Comparison of ENCODE assay signal across 9 mouse cellular contexts in genomic region chr7:67630817-67631216, GRCm38 (mm10). TPM values are rescaled to one million over a fixed set of nuclear protein-coding genes. Genes with fewer than 3 reads are reported as not detected.
DNase-seq lines count a peak whose midpoint lies in the region; ATAC-seq and TF ChIP-seq lines count a peak whose summit lies in the region.
"Had no signal": no experiment of that assay in that cellular context is flagged by ENCODE, and none has a peak within 500 bp of the region (broad histone marks: within the 10 kb centered on the region; RNA-seq: fewer than 3 reads in every experiment).

No protein-coding gene starts in this region.

- no peak for TF ChIP-seq POLR2A in thymus, adult 2 months (IDR thresholded peaks at IDR 0.05; ENCODE audit: control insufficient read depth, extremely low read depth, insufficient read depth, low read length, poor library complexity)

- no peak overlapping the region for H3K9ac ChIP-seq in embryonic facial prominence, embryonic 11.5 days (replicated peaks; ENCODE audit: low read length)
- no peak overlapping the region for H3K9ac ChIP-seq in kidney, postnatal 0 days (ENCODE audit: low read depth, low read length)
- no peak overlapping the region for H3K9ac ChIP-seq in liver, embryonic 16.5 days (ENCODE audit: low read depth, low read length)

- no peaks in the 10 kb centered on the region for H3K4me1 ChIP-seq in embryonic facial prominence, embryonic 11.5 days (ENCODE audit: control insufficient read depth, insufficient read depth, low read length)
- H3K4me1 ChIP-seq in kidney, postnatal 0 days (replicated peaks; ENCODE audit: insufficient read depth, low read length), result no peaks in the 10 kb centered on the region
- H3K4me1 ChIP-seq in liver, embryonic 16.5 days (ENCODE audit: control insufficient read depth, low read depth, low read length), result no peaks in the 10 kb centered on the region
- H3K4me1 ChIP-seq in thymus, adult 2 months (replicated peaks; ENCODE audit: control insufficient read depth, insufficient read depth, low read length), result no peaks in the 10 kb centered on the region

- H3K27ac ChIP-seq in embryonic facial prominence, embryonic 11.5 days (replicated peaks; ENCODE audit: low read depth, low read length), result no peak overlapping the region
- H3K27ac ChIP-seq in kidney, postnatal 0 days, result no peak overlapping the region
- H3K27ac ChIP-seq in liver, embryonic 16.5 days (ENCODE audit: low read length), result no peak overlapping the region
- no peak overlapping the region for H3K27ac ChIP-seq in thymus, adult 2 months (ENCODE audit: control insufficient read depth, insufficient read depth, low read length)
- H3K27ac ChIP-seq: macrophage had no signal

- H3K9me3 ChIP-seq in embryonic facial prominence, embryonic 11.5 days (replicated peaks; ENCODE audit: control insufficient read depth, low read length), result no peaks in the 10 kb centered on the region
- H3K9me3 ChIP-seq in kidney, postnatal 0 days (replicated peaks; ENCODE audit: low read length), result no peaks in the 10 kb centered on the region
- H3K9me3 ChIP-seq in liver, embryonic 16.5 days (replicated peaks; ENCODE audit: control insufficient read depth, low read length), result no peaks in the 10 kb centered on the region

- no peaks in the 10 kb centered on the region for H3K27me3 ChIP-seq in embryonic facial prominence, embryonic 11.5 days (ENCODE audit: control insufficient read depth, insufficient read depth, low read length)
- no peaks in the 10 kb centered on the region for H3K27me3 ChIP-seq in kidney, postnatal 0 days (ENCODE audit: insufficient read depth, low read length)
- H3K27me3 ChIP-seq in liver, embryonic 16.5 days (ENCODE audit: control insufficient read depth, insufficient read depth, low read depth, low read length), result no peaks in the 10 kb centered on the region
- no peaks in the 10 kb centered on the region for H3K27me3 ChIP-seq in thymus, adult 2 months (ENCODE audit: control insufficient read depth, insufficient read depth, low read length)

- peak; percentile 100 for TF ChIP-seq CTCF in kidney, postnatal 0 days (IDR thresholded peaks at IDR 0.05; ENCODE audit: low read depth)
- no peak for TF ChIP-seq CTCF in thymus, adult 2 months (IDR thresholded peaks at IDR 0.05; ENCODE audit: borderline replicate concordance, control insufficient read depth, extremely low read depth, insufficient read depth, low read length, poor library complexity)

- peak; percentile 57 to 66 for DNase-seq in CD8-positive naive resting alpha-beta T cell, adult 2 months (ENCODE audit: low read depth in 2 of 2, low spot score in 2 of 2)
- DNase-seq in adrenal gland, postnatal 14 days, result peak; percentile 80
- peak; percentile 89 for DNase-seq in embryonic facial prominence, embryonic 11.5 days (ENCODE audit: low spot score)
- peak; percentile 75 to 90 for DNase-seq in heart, adult 18-20 months
- DNase-seq in kidney, postnatal 0 days (ENCODE audit: low spot score), result peak; percentile 93
- DNase-seq in thymus, adult 2 months, result peak; percentile 67

- 20% methylated on average over 2 of the region's 2 CpGs for WGBS in embryonic facial prominence, embryonic 11.5 days
- WGBS in kidney, postnatal 0 days, result 15% methylated on average over 2 of the region's 2 CpGs
- WGBS in liver, embryonic 16.5 days (ENCODE audit: insufficient replicate concordance), result 15% methylated on average over 2 of the region's 2 CpGs
- 14% methylated on average over 2 of the region's 2 CpGs for WGBS in thymus, adult 2 months

- no peaks in the 10 kb centered on the region for H3K36me3 ChIP-seq in embryonic facial prominence, embryonic 11.5 days (replicated peaks; ENCODE audit: control insufficient read depth, insufficient read depth, low read depth, low read length)
- no peaks in the 10 kb centered on the region for H3K36me3 ChIP-seq in kidney, postnatal 0 days (ENCODE audit: insufficient read depth, low read length)
- H3K36me3 ChIP-seq in liver, embryonic 16.5 days (ENCODE audit: control insufficient read depth, insufficient read depth), result no peaks in the 10 kb centered on the region
- no peaks in the 10 kb centered on the region for H3K36me3 ChIP-seq in thymus, adult 2 months (ENCODE audit: control insufficient read depth, insufficient read depth, low read length)

- ATAC-seq in embryonic facial prominence, embryonic 11.5 days (replicated peaks; ENCODE audit: insufficient number of reproducible peaks, low FRiP score, low TSS enrichment, low read depth), result no peak
- ATAC-seq in kidney, postnatal 0 days (replicated peaks; ENCODE audit: low FRiP score, low read depth), result no peak
- 0 out of 2 replicates have a peak, but pooled peaks have one; percentile 45 for ATAC-seq in liver, embryonic 16.5 days (ENCODE audit: low read depth)
- peak; percentile 95 for ATAC-seq in neutrophil, adult 5-6 weeks (ENCODE audit: extremely low read depth, insufficient number of reproducible peaks, low FRiP score, poor library complexity, severe bottlenecking)

- no peak overlapping the region for H3K4me2 ChIP-seq in embryonic facial prominence, embryonic 11.5 days (ENCODE audit: low read depth, low read length)
- H3K4me2 ChIP-seq in kidney, postnatal 0 days (ENCODE audit: low read length), result no peak overlapping the region
- no peak overlapping the region for H3K4me2 ChIP-seq in liver, embryonic 16.5 days (ENCODE audit: low read depth, low read length)

- no peak overlapping the region for H3K4me3 ChIP-seq in embryonic facial prominence, embryonic 11.5 days (ENCODE audit: low read depth, low read length)
- no peak overlapping the region for H3K4me3 ChIP-seq in kidney, postnatal 0 days (replicated peaks; ENCODE audit: low read depth, low read length)
- no peak overlapping the region for H3K4me3 ChIP-seq in liver, embryonic 16.5 days (ENCODE audit: low read depth, low read length)
- H3K4me3 ChIP-seq in thymus, adult 2 months (ENCODE audit: control insufficient read depth, insufficient read depth, low read length), result no peak overlapping the region

RNA-seq across cellular contexts. Expression of gene Lrrc28, which starts 14.3 kb away (rescaled TPM):
- 19.5 and 19.8 TPM in 2 replicates for total RNA-seq in adrenal gland, postnatal 14 days (2021)
- polyA plus RNA-seq in embryonic facial prominence, embryonic 11.5 days (2014; fragmentation: Nextera tagmentation; extraction: Ambion mirVana), result 24.9 and 27.6 TPM in 2 replicates
- total RNA-seq in heart, adult 18-20 months (2021), result 10 to 100 TPM; 12.8 to 13.9 TPM
- 19.6 and 20.9 TPM in 2 replicates for polyA plus RNA-seq in kidney, postnatal 0 days (2015; fragmentation: Nextera tagmentation; extraction: Ambion mirVana)
- polyA plus RNA-seq in liver, embryonic 16.5 days (2015; fragmentation: Nextera tagmentation; extraction: Ambion mirVana), result 5.3 and 6.6 TPM in 2 replicates
- 17.6 and 20.3 TPM in 2 replicates for total RNA-seq in neutrophil, adult 5-6 weeks (2017)
- polyA plus RNA-seq in thymus, adult 2 months (2012; rRNA removed), result 39.2 and 39.4 TPM in 2 replicates

RNA-seq across cellular contexts. Expression of gene Ttc23, which starts 16.4 kb away (rescaled TPM):
- total RNA-seq in adrenal gland, postnatal 14 days (2021), result 26.6 and 29.6 TPM in 2 replicates
- 46.8 and 58.3 TPM in 2 replicates for polyA plus RNA-seq in embryonic facial prominence, embryonic 11.5 days (2014; fragmentation: Nextera tagmentation; extraction: Ambion mirVana)
- 10 to 100 TPM; 16.7 to 18.2 TPM for total RNA-seq in heart, adult 18-20 months (2021)
- 25.5 and 25.6 TPM in 2 replicates for polyA plus RNA-seq in kidney, postnatal 0 days (2015; fragmentation: Nextera tagmentation; extraction: Ambion mirVana)
- 5.0 and 6.0 TPM in 2 replicates for polyA plus RNA-seq in liver, embryonic 16.5 days (2015; fragmentation: Nextera tagmentation; extraction: Ambion mirVana)
- total RNA-seq in neutrophil, adult 5-6 weeks (2017), result 1.2 and 3.1 TPM in 2 replicates
- 2.9 and 4.5 TPM in 2 replicates for polyA plus RNA-seq in thymus, adult 2 months (2012; rRNA removed)

Comparison
In these comparisons a context has a peak if more than half of its experiments do, and no peak if none do; other contexts are left out.
1. ATAC-seq: peak in liver, embryonic 16.5 days (single experiment) and neutrophil, adult 5-6 weeks (single experiment); none in embryonic facial prominence, embryonic 11.5 days (single experiment) and kidney, postnatal 0 days (single experiment).
2. Peak in every context shown above with its lines, with median percentiles within 50 percentile points of each other: DNase-seq.